ENCODE assay signal across 22 mouse cellular contexts in the genomic region with DNA sequence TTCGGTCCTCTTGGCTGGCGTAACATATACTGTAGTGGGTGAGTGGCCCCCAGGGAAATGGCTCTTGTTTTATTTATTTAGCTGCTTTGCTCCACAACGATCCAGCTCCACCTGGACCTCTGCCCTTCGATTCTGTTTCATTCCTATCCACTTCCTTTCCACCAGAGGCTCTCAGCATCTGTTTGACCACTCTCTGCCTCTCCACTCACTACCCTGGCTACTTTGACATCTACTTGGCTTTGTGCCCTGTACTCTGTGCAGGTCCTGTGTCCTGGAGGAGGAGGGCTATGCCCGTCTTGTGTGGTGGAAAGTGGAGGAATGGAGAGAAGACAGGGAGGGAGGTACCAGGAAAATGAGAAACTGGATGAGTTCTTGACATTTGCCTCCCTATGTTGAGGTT. TPM values are rescaled to one million over a fixed set of nuclear protein-coding genes. Genes with fewer than 3 reads are reported as not detected.
DNase-seq lines count a peak whose midpoint lies in the region; ATAC-seq and TF ChIP-seq lines count a peak whose summit lies in the region.
"Had no signal": no experiment of that assay in that cellular context is flagged by ENCODE, and none has a peak within 500 bp of the region (broad histone marks: within the 10 kb centered on the region; RNA-seq: fewer than 3 reads in every experiment).

No protein-coding gene starts in this region.

- H3K27me3 ChIP-seq in hindbrain, embryonic 11.5 days (ENCODE audit: control insufficient read depth, insufficient read depth, low read length) = no peaks in the 10 kb centered on the region
- no peaks in the 10 kb centered on the region for H3K27me3 ChIP-seq in midbrain, embryonic 12.5 days
- H3K27me3 ChIP-seq: heart, embryonic 13.5 days; limb, embryonic 13.5 days had no signal

- ATAC-seq in hindbrain, embryonic 11.5 days (ENCODE audit: low FRiP score) = no peak
- no peak for ATAC-seq in midbrain, embryonic 12.5 days (ENCODE audit: low FRiP score, low read depth)
- ATAC-seq: activated CD4-positive, CD25-positive, alpha-beta regulatory T cell, adult 4 months; liver, postnatal 0 days had no signal

- no peak overlapping the region for H3K9ac ChIP-seq in hindbrain, embryonic 11.5 days (ENCODE audit: low read depth, low read length)
- H3K9ac ChIP-seq in midbrain, embryonic 12.5 days (replicated peaks) = no peak overlapping the region
- H3K9ac ChIP-seq: heart, embryonic 13.5 days; limb, embryonic 13.5 days; liver, postnatal 0 days had no signal

- H3K9me3 ChIP-seq in hindbrain, embryonic 11.5 days (ENCODE audit: control insufficient read depth, low read length) = no peaks in the 10 kb centered on the region
- no peaks in the 10 kb centered on the region for H3K9me3 ChIP-seq in midbrain, embryonic 12.5 days
- H3K9me3 ChIP-seq: heart, embryonic 13.5 days; limb, embryonic 13.5 days had no signal

- TF ChIP-seq CTCF in left cerebral cortex, adult 2 months (IDR thresholded peaks at IDR 0.05) = no peak
- no peak for TF ChIP-seq CTCF in olfactory bulb, adult 2 months (IDR thresholded peaks at IDR 0.05; ENCODE audit: insufficient read depth, low read depth, low read length)

- no peak overlapping the region for H3K4me3 ChIP-seq in left cerebral cortex, adult 2 months
- H3K4me3 ChIP-seq in hindbrain, embryonic 11.5 days (ENCODE audit: low read depth, low read length) = no peak overlapping the region
- H3K4me3 ChIP-seq in midbrain, embryonic 12.5 days = no peak overlapping the region
- H3K4me3 ChIP-seq in olfactory bulb, adult 2 months (ENCODE audit: insufficient read depth, low read depth, low read length) = no peak overlapping the region
- H3K4me3 ChIP-seq: heart, embryonic 13.5 days; limb, embryonic 13.5 days had no signal

- H3K4me1 ChIP-seq in hindbrain, embryonic 11.5 days (replicated peaks; ENCODE audit: control insufficient read depth, insufficient read depth, low read length) = peaks cover 25% of the 10 kb centered on the region
- H3K4me1 ChIP-seq in midbrain, embryonic 12.5 days = peaks cover 94% of the 10 kb centered on the region
- peaks cover 57% of the 10 kb centered on the region for H3K4me1 ChIP-seq in olfactory bulb, adult 2 months (ENCODE audit: control insufficient read depth, insufficient read depth, low read length)
- H3K4me1 ChIP-seq: limb, embryonic 13.5 days had no signal

- peak overlapping the region; percentile 91 for H3K27ac ChIP-seq in left cerebral cortex, adult 2 months
- H3K27ac ChIP-seq in hindbrain, embryonic 11.5 days (ENCODE audit: low read depth, low read length) = 0 out of 2 replicates have a peak overlapping the region, but pooled peaks have one; percentile 4
- H3K27ac ChIP-seq in midbrain, embryonic 12.5 days (replicated peaks) = peak overlapping the region; percentile 93
- H3K27ac ChIP-seq in olfactory bulb, adult 2 months (ENCODE audit: insufficient read depth, low read depth, low read length) = peak overlapping the region; percentile 100
- H3K27ac ChIP-seq: heart, embryonic 13.5 days; limb, embryonic 13.5 days had no signal

- intact Hi-C loops in left cerebral cortex, adult 2 months (cut with DNase I) = no loop called here
- intact Hi-C loops in left cerebral cortex, postnatal 4 days (cut with DNase I) = no loop called here
- intact Hi-C loops in heart, postnatal 14 days (cut with DNase I) = no loop called here

- H3K4me2 ChIP-seq in hindbrain, embryonic 11.5 days (replicated peaks; ENCODE audit: low read depth, low read length) = no peak overlapping the region
- H3K4me2 ChIP-seq in midbrain, embryonic 12.5 days (replicated peaks) = peak overlapping the region; percentile 15; the same call in 1 of the 2 replicates
- H3K4me2 ChIP-seq: heart, embryonic 13.5 days; limb, embryonic 13.5 days had no signal

- 65% methylated on average over 5 of the region's 5 CpGs for WGBS in hindbrain, embryonic 11.5 days
- WGBS in midbrain, embryonic 12.5 days = 62% methylated on average over 5 of the region's 5 CpGs
- WGBS in olfactory bulb, adult 2 months = 45% methylated on average over 5 of the region's 5 CpGs

- no peak for DNase-seq in left cerebral cortex, adult 2 months (ENCODE audit: extremely low spot score in 1 of 2, low spot score in 2 of 2)
- DNase-seq in left cerebral cortex, postnatal 4 days = no peak
- no peak for DNase-seq in hindbrain, embryonic 11.5 days (ENCODE audit: low spot score)
- no peak for DNase-seq in urinary bladder, postnatal 10 days (ENCODE audit: low spot score)
- no peak for DNase-seq in adrenal gland, postnatal 25 days
- DNase-seq in heart, postnatal 14 days = no peak
- DNase-seq: cerebellum, postnatal 25 days; kidney, adult 2 months; kidney, postnatal 36 days; layer of hippocampus, postnatal 36 days; liver, postnatal 0 days; lung, postnatal 36 days; right cerebral cortex, postnatal 25 days; thymus, postnatal 36 days had no signal

- no peaks in the 10 kb centered on the region for H3K36me3 ChIP-seq in hindbrain, embryonic 11.5 days (ENCODE audit: control insufficient read depth, insufficient read depth, low read length)
- no peaks in the 10 kb centered on the region for H3K36me3 ChIP-seq in midbrain, embryonic 12.5 days
- H3K36me3 ChIP-seq: heart, embryonic 13.5 days; limb, embryonic 13.5 days had no signal

- no peak for TF ChIP-seq POLR2A in olfactory bulb, adult 2 months (IDR thresholded peaks at IDR 0.05; ENCODE audit: insufficient read depth, low read depth, low read length)

RNA-seq across cellular contexts. Expression of a gene that starts 33.7 kb away (rescaled TPM):
- 100 to 1,000 TPM; 222 to 223 TPM for total RNA-seq in left cerebral cortex, adult 2 months (2021)
- total RNA-seq in left cerebral cortex, postnatal 4 days (2021) = 100 to 1,000 TPM; 256 to 274 TPM
- 67.2 and 68.4 TPM in 2 replicates for polyA plus RNA-seq in hindbrain, embryonic 11.5 days (2014; fragmentation: Nextera tagmentation; extraction: Ambion mirVana)
- polyA plus RNA-seq in midbrain, embryonic 12.5 days (2016; fragmentation: Nextera tagmentation; extraction: Ambion mirVana) = 127 and 130 TPM in 2 replicates
- 39.6 TPM in 1 of 2 replicates, not detected in the other for polyA plus RNA-seq in olfactory bulb, adult 2 months (2012; ENCODE audit: insufficient read depth, insufficient read length, low replicate concordance, missing spikeins)
- total RNA-seq in adrenal gland, postnatal 25 days (2021) = 1.3 and 2.0 TPM in 2 replicates
- total RNA-seq in heart, postnatal 14 days (2021) = 1 to 10 TPM in 1 of 2 experiments, under 1 TPM in 1; 0.68 to 1.0 TPM
- polyA plus RNA-seq: activated CD4-positive, CD25-positive, alpha-beta regulatory T cell, adult 4 months had no signal

RNA-seq across cellular contexts. Expression of a gene that starts 46.3 kb away (rescaled TPM):
- not detected for total RNA-seq in left cerebral cortex, adult 2 months (2021)
- total RNA-seq in left cerebral cortex, postnatal 4 days (2021) = not detected
- not detected in 2 replicates for polyA plus RNA-seq in hindbrain, embryonic 11.5 days (2014; fragmentation: Nextera tagmentation; extraction: Ambion mirVana)
- polyA plus RNA-seq in midbrain, embryonic 12.5 days (2016; fragmentation: Nextera tagmentation; extraction: Ambion mirVana) = not detected in 2 replicates
- not detected in 2 replicates for polyA plus RNA-seq in olfactory bulb, adult 2 months (2012; ENCODE audit: insufficient read depth, insufficient read length, low replicate concordance, missing spikeins)
- total RNA-seq in adrenal gland, postnatal 25 days (2021) = not detected in 2 replicates
- not detected for total RNA-seq in heart, postnatal 14 days (2021)
- total RNA-seq: hematopoietic stem cell, adult 5-6 weeks; layer of hippocampus, postnatal 36 days had no signal
- polyA plus RNA-seq: activated CD4-positive, CD25-positive, alpha-beta regulatory T cell, adult 4 months; frontal cortex, adult 2 months; gonadal fat pad, adult 2 months; heart, embryonic 13.5 days; kidney, adult 2 months; limb, embryonic 13.5 days; liver, postnatal 0 days had no signal

Comparison
In these comparisons a context has a peak if more than half of its experiments do, and no peak if none do; other contexts are left out.
1. H3K27ac ChIP-seq: peak in every context shown above with its lines; median percentile 100 in olfactory bulb, adult 2 months; 93 in midbrain, embryonic 12.5 days; 91 in left cerebral cortex, adult 2 months; 4 in hindbrain, embryonic 11.5 days.
2. RNA of a gene that starts 33.7 kb away (total RNA-seq): 256 to 274 TPM in left cerebral cortex, postnatal 4 days and 222 to 223 TPM in left cerebral cortex, adult 2 months; 1.3 to 2.0 TPM in adrenal gland, postnatal 25 days and 0.68 to 1.0 TPM in heart, postnatal 14 days; every median in the first group is over 10 times any median in the second.